Mouse (Mus musculus) CH12.LX (cell line): ENCODE measurements around the gene Cdk14. TPM values are rescaled to one million over a fixed set of nuclear protein-coding genes. Genes with fewer than 3 reads are reported as not detected.

Experiments used
- DNase-seq: peaks from one replicate; pipeline ENCODE4 v3.0.0-alpha.2; 2013; ENCODE audit errors: extremely low read depth
- H3K27ac ChIP-seq: 2 replicates; pipeline ENCODE4 v1.5.1; 2012; ENCODE audit warnings: low read depth, mild to moderate bottlenecking, control low read depth, moderate library complexity; ENCODE audit not compliant: insufficient read depth
- H3K27me3 ChIP-seq: replicated peaks from 2 replicates; pipeline ENCODE3; 2012; ENCODE audit warnings: inconsistent platforms
- H3K36me3 ChIP-seq, 2 experiments: replicated peaks in 1 of 2; 2 replicates each; pipeline versions ENCODE3 to v1.6.1; 2012; ENCODE audit warnings: inconsistent platforms in 1 of 2, low read length in 1 of 2, mild to moderate bottlenecking in 1 of 2, mixed read lengths in 1 of 2, moderate library complexity in 1 of 2; ENCODE audit not compliant: control insufficient read depth in 1 of 2, insufficient read depth in 1 of 2
- H3K4me1 ChIP-seq, 2 experiments: 2 replicates each; pipeline ENCODE4 v1.6.1; 2012; ENCODE audit warnings: inconsistent platforms in 1 of 2, moderate library complexity in 1 of 2; ENCODE audit not compliant: insufficient read depth in 2 of 2, control insufficient read depth in 1 of 2
- H3K4me2 ChIP-seq: 2 replicates; pipeline ENCODE4 v1.6.1; 2012; ENCODE audit warnings: low read depth, mild to moderate bottlenecking, control low read depth; ENCODE audit not compliant: poor library complexity, insufficient read depth, severe bottlenecking
- H3K4me3 ChIP-seq, 3 experiments: fragments of 150-350 bp in 1 of 3; sonication (generic) in 1 of 3; replicated peaks in 1 of 3; 2 replicates each; pipeline versions ENCODE3 to v1.5.1; 2011 to 2012; ENCODE audit warnings: low read depth in 2 of 3, low read length in 2 of 3, mild to moderate bottlenecking in 2 of 3, moderate library complexity in 2 of 3, control low read depth in 1 of 3, improper control_type of control experiment in 1 of 3, inconsistent platforms in 1 of 3, mixed read lengths in 1 of 3; ENCODE audit not compliant: poor library complexity in 1 of 3
- H3K79me2 ChIP-seq: replicated peaks from 2 replicates; pipeline ENCODE4 v1.6.1; 2012; ENCODE audit warnings: mild to moderate bottlenecking, moderate library complexity; ENCODE audit not compliant: control insufficient read depth, poor library complexity, insufficient read depth, severe bottlenecking; ENCODE audit errors: extremely low read depth
- H3K9ac ChIP-seq: 2 replicates; pipeline ENCODE4 v1.6.1; 2012; ENCODE audit warnings: low read depth, mild to moderate bottlenecking, control low read depth, moderate library complexity; ENCODE audit not compliant: insufficient read depth
- H3K9me3 ChIP-seq: replicated peaks from 2 replicates; pipeline ENCODE3; 2012; ENCODE audit warnings: low read length, inconsistent platforms, mixed read lengths
- CTCF ChIP-seq, 2 experiments: IDR thresholded peaks in 1 of 2; conservative IDR thresholded peaks in 1 of 2; 2 replicates each; pipeline ENCODE4 v1.5.1; 2011 to 2012; ENCODE audit warnings: low read depth in 2 of 2, low read length in 2 of 2, improper control_type of control experiment in 1 of 2, inconsistent platforms in 1 of 2, mild to moderate bottlenecking in 1 of 2, moderate library complexity in 1 of 2
- E2F4 ChIP-seq: IDR thresholded peaks from 2 replicates; pipeline ENCODE4 v1.6.1; 2011; ENCODE audit warnings: low read depth, low read length, improper control_type of control experiment; ENCODE audit not compliant: insufficient replicate concordance
- ELF1 ChIP-seq: IDR thresholded peaks from 2 replicates; pipeline ENCODE4 v1.6.1; 2014; ENCODE audit warnings: low read depth, mild to moderate bottlenecking, inconsistent platforms, low read length, improper control_type of control experiment
- EP300 ChIP-seq: IDR thresholded peaks from 2 replicates; pipeline ENCODE4 v1.6.1; 2011; ENCODE audit warnings: low read length, improper control_type of control experiment
- GABPA ChIP-seq: IDR thresholded peaks from 2 replicates; pipeline ENCODE4 v1.6.1; 2012; ENCODE audit warnings: low read depth, low read length, improper control_type of control experiment, inconsistent platforms; ENCODE audit not compliant: insufficient replicate concordance
- HCFC1 ChIP-seq: IDR thresholded peaks from 2 replicates; pipeline ENCODE4 v1.6.1; 2012; ENCODE audit warnings: low read depth, mild to moderate bottlenecking, inconsistent platforms, low read length, improper control_type of control experiment
- IRF4 ChIP-seq: IDR thresholded peaks from 2 replicates; pipeline ENCODE4 v1.6.1; 2014; ENCODE audit warnings: low read depth, mild to moderate bottlenecking, inconsistent platforms, low read length, improper control_type of control experiment
- JUND ChIP-seq: conservative IDR thresholded peaks from 2 replicates; pipeline ENCODE4 v1.6.1; 2011; ENCODE audit warnings: low read depth, low read length, improper control_type of control experiment
- MAFK ChIP-seq: IDR thresholded peaks from 2 replicates; pipeline ENCODE4 v1.6.1; 2011; ENCODE audit warnings: low read length, improper control_type of control experiment; ENCODE audit not compliant: insufficient replicate concordance
- MAZ ChIP-seq: IDR thresholded peaks from 2 replicates; pipeline ENCODE4 v1.6.1; 2012; ENCODE audit warnings: low read depth, mild to moderate bottlenecking, inconsistent platforms, low read length, improper control_type of control experiment, moderate library complexity
- MEF2A ChIP-seq: IDR thresholded peaks from 2 replicates; pipeline ENCODE4 v1.6.1; 2014; ENCODE audit warnings: low read depth, mild to moderate bottlenecking, inconsistent platforms, low read length, improper control_type of control experiment, borderline replicate concordance
- MYC ChIP-seq: IDR thresholded peaks from 2 replicates; pipeline ENCODE4 v1.6.1; 2011; ENCODE audit warnings: low read depth, mild to moderate bottlenecking, improper control_type of control experiment, low read length
- POLR2A ChIP-seq: IDR thresholded peaks from 2 replicates; pipeline ENCODE4 v1.6.1; 2011; ENCODE audit warnings: low read depth, mild to moderate bottlenecking, improper control_type of control experiment, low read length
- RCOR1 ChIP-seq: conservative IDR thresholded peaks from 2 replicates; pipeline ENCODE4 v1.6.1; 2012; ENCODE audit warnings: low read depth, mild to moderate bottlenecking, inconsistent platforms, low read length, improper control_type of control experiment
- SIN3A ChIP-seq: IDR thresholded peaks from 2 replicates; pipeline ENCODE4 v1.6.1; 2012; ENCODE audit warnings: low read length, improper control_type of control experiment, inconsistent platforms
- TCF12 ChIP-seq: IDR thresholded peaks from 2 replicates; pipeline ENCODE4 v1.6.1; 2014; ENCODE audit warnings: low read depth, mild to moderate bottlenecking, inconsistent platforms, low read length, improper control_type of control experiment
- USF1 ChIP-seq: IDR thresholded peaks from 2 replicates; pipeline ENCODE4 v1.6.1; 2014; ENCODE audit warnings: low read depth, mild to moderate bottlenecking, inconsistent platforms, low read length, improper control_type of control experiment
- ZC3H11A ChIP-seq: IDR thresholded peaks from 2 replicates; pipeline ENCODE4 v1.6.1; 2012; ENCODE audit warnings: low read depth, mild to moderate bottlenecking, inconsistent platforms, low read length, improper control_type of control experiment
- ZMIZ1 ChIP-seq: IDR thresholded peaks from 2 replicates; pipeline ENCODE4 v1.6.1; 2012; ENCODE audit warnings: low read depth, mild to moderate bottlenecking, inconsistent platforms, low read length, improper control_type of control experiment
- dilution Hi-C: fragments of 300-500 bp; cut with MboI; formaldehyde crosslinking; loops from 2 replicates; pipeline ENCODE4 v1.14.3; 2020; ENCODE audit warnings: low sequenced_read_pairs; ENCODE audit not compliant: extremely low pct_unique_long_range_greater_than_20kb, extremely low pct_ligation_motif_present
- in situ Hi-C: fragments of 300-500 bp; cut with MboI; formaldehyde crosslinking; loops from 3 replicates; pipeline ENCODE4 v1.14.3; 2019; ENCODE audit warnings: low sequenced_read_pairs, low pct_ligation_motif_present, low pct_unique_long_range_greater_than_20kb, mixed read lengths
- polyA plus RNA-seq: library from polyadenylated mRNA; unstranded; fragments of >175 nt; gene quantifications from 2 replicates; pipeline ENCODE4 v1.2.1, GENCODE M21; 2012; ENCODE audit warnings: low read depth; ENCODE audit not compliant: insufficient read length
- total RNA-seq, 2 experiments: library from RNA; depleted of rRNA; stranded (reverse); fragments of 300-350 nt in 1 of 2; fragments of >200 nt in 1 of 2; gene quantifications; 2 replicates each; pipeline ENCODE4 v1.2.3; 2012 to 2014

Gene Cdk14
- total and polyA plus RNA-seq, 3 experiments = 3.7 to 12.0 (median 8.9) TPM

DNA sequence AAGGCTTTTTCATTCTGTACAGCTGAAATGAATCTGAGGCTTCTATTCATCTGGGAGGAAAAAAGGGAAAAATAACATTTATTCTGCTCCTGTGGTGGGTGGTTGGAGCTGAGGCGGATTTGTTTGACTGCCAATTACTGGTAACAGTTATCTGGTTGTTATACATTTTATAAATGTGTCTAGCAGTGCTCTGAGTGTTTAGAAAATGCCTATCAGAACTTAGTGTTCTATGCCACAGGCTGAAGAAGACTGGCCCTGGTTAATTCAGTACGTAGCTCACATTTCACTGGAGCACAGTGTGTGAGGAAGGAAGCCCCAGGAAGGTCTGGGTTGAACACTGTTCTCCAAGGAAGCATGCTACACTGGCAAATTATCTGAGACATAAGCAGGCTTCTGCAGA lies 429.1 kb downstream of the Cdk14 start:
- no peak for DNase-seq
- dilution Hi-C loops (no loop called here), in situ Hi-C loops (no loop called here)
- Histone ChIP-seq H3K4me1 (no peaks in the 10 kb centered on the region), H3K27me3 (no peaks in the 10 kb centered on the region), H3K4me3 (no peak overlapping the region), H3K79me2 (no peaks in the 10 kb centered on the region), H3K36me3 (no peaks in the 10 kb centered on the region), H3K4me2 (no peak overlapping the region), H3K9me3 (no peaks in the 10 kb centered on the region), H3K9ac (no peak overlapping the region), H3K27ac (no peak overlapping the region)
- TF ChIP-seq MYC = no peak
- TF ChIP-seq E2F4 = no peak
- TF ChIP-seq SIN3A = no peak
- TF ChIP-seq GABPA = no peak
- TF ChIP-seq IRF4 = no peak
- TF ChIP-seq MAZ = no peak
- TF ChIP-seq EP300 = no peak
- TF ChIP-seq JUND = no peak
- no peak for TF ChIP-seq ZMIZ1
- no peak for TF ChIP-seq POLR2A
- no peak for TF ChIP-seq CTCF (conservative IDR thresholded peaks at IDR 0.05 in 1 of 2, IDR thresholded peaks at IDR 0.05 in 1 of 2; ENCODE audit: low read depth in 2 of 2, low read length in 2 of 2)
- no peak for TF ChIP-seq MEF2A
- TF ChIP-seq TCF12 = no peak
- TF ChIP-seq ZC3H11A = no peak
- no peak for TF ChIP-seq RCOR1

DNA sequence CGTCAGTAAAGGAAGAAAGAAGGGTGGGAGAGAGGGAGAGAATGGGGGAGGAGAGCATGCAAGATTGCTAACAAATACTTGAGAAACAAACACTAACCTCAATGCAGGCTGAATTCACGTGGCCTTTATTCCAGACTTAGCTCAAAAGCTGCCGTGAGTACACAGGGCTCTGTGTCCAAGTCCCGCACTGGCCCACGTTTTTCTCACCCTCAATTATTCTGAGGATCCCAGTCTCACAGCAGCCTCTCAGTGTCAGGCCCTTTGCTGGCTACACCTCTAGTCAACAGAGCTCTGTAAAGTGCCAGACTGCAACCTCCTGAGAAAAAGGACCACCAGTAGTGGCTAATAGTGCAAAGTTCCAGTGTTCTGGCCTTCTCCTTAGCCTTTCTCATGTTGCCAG lies 429.9 kb downstream of the Cdk14 start:
- H3K9me3 ChIP-seq = no peaks in the 10 kb centered on the region
- DNase-seq = no peak
- no peak overlapping the region for H3K4me3 ChIP-seq
- TF ChIP-seq ELF1 (no peak), ZC3H11A (no peak), MAFK (no peak), MAZ (no peak), HCFC1 (no peak), MYC (no peak), ZMIZ1 (no peak), USF1 (no peak), SIN3A (no peak)
- TF ChIP-seq, all 38 proteins: peak for 0
- H3K9ac ChIP-seq = no peak overlapping the region
- H3K27ac ChIP-seq = no peak overlapping the region
- H3K79me2 ChIP-seq = no peaks in the 10 kb centered on the region
- in situ Hi-C loops (no loop called here), dilution Hi-C loops (no loop called here)
- H3K36me3 ChIP-seq = no peaks in the 10 kb centered on the region
- peaks cover 0 to under 1% of the 10 kb centered on the region in 2 experiments; a peak in 1 of 4 replicates for H3K4me1 ChIP-seq
- no peaks in the 10 kb centered on the region for H3K27me3 ChIP-seq
- H3K4me2 ChIP-seq = no peak overlapping the region
